Mouse (Mus musculus): ENCODE measurements around the gene Sft2d1. TPM values are rescaled to one million over a fixed set of nuclear protein-coding genes. Genes with fewer than 3 reads are reported as not detected.

Sft2d1 gene
- polyA plus RNA-seq, 1 experiment = 56.2 TPM

DNA sequence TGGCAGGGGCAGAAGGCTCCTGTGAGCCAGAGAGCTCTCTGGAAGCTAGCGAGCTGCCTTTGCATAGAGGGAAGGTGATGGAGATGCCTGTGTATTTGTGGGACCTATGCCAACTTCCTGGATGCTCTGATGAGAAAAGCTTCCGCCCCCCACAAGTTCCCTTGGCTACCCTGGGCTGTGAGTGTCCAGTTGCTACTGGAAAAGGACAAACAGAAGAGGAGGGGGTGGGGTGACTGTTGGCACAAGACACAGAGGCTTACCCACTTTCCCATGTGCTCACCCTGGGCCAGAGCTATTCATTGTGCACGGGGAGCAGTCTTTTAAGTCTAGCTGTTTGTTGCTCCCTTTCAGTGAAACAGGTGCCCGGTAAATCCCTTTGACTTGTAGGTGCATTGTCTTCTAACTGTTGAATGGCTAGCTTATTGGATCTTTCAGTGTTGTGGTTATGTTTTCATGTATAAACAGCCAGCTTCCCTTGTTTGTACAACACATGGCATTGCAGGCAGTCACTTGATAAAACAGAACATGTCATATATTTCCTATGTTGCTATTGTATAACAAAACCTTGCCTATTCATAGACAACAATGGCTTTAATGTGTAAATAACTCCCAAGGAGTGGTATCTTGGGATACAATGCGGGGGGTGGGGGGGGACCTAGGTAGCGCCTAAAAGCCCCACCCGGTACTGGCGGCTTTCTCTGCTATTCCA, 28.9 kb downstream of the Sft2d1 start:
- Histone ChIP-seq H3K27me3 (ENCODE audit: control insufficient read depth, insufficient read depth, insufficient read length) (no peaks in the 10 kb centered on the region), H3K79me2 (ENCODE audit: control insufficient read depth, insufficient read depth) (no peaks in the 10 kb centered on the region), H3K36me3 (ENCODE audit: control insufficient read depth, insufficient read depth) (no peaks in the 10 kb centered on the region), H3ac (ENCODE audit: control insufficient read depth, insufficient read length) (no peak overlapping the region), H3K4me2 (ENCODE audit: low read depth) (no peak overlapping the region), H3K4me3 (no peak overlapping the region)
- no peak for TF ChIP-seq TCF12 (IDR thresholded peaks at IDR 0.05; ENCODE audit: insufficient read depth, poor library complexity, severe bottlenecking)
- no peak for TF ChIP-seq USF1 (IDR thresholded peaks at IDR 0.05; ENCODE audit: low read depth)
- no peak for TF ChIP-seq MYOD1 (IDR thresholded peaks at IDR 0.05; ENCODE audit: control insufficient read depth in 1 of 3, insufficient read length in 2 of 3, low read depth in 2 of 3)
- TF ChIP-seq CEBPB (IDR thresholded peaks at IDR 0.05; ENCODE audit: insufficient read depth, poor library complexity, severe bottlenecking) = no peak
- TF ChIP-seq MAX (IDR thresholded peaks at IDR 0.05; ENCODE audit: low read depth) = no peak
- no peak for TF ChIP-seq POLR2A (IDR thresholded peaks at IDR 0.05; ENCODE audit: insufficient read length, low read depth)
- no peak for TF ChIP-seq MYOG (IDR thresholded peaks at IDR 0.05; ENCODE audit: control insufficient read depth in 1 of 3, insufficient read depth in 1 of 3, insufficient read length in 2 of 3, low read depth in 2 of 3)
- no peak for TF ChIP-seq E2F4 (IDR thresholded peaks at IDR 0.05; ENCODE audit: insufficient read depth)
- TF ChIP-seq SRF (IDR thresholded peaks at IDR 0.05; ENCODE audit: control insufficient read depth, insufficient read length, low read depth) = no peak
- TF ChIP-seq REST (IDR thresholded peaks at IDR 0.05; ENCODE audit: insufficient read depth, insufficient read length) = no peak

DNA sequence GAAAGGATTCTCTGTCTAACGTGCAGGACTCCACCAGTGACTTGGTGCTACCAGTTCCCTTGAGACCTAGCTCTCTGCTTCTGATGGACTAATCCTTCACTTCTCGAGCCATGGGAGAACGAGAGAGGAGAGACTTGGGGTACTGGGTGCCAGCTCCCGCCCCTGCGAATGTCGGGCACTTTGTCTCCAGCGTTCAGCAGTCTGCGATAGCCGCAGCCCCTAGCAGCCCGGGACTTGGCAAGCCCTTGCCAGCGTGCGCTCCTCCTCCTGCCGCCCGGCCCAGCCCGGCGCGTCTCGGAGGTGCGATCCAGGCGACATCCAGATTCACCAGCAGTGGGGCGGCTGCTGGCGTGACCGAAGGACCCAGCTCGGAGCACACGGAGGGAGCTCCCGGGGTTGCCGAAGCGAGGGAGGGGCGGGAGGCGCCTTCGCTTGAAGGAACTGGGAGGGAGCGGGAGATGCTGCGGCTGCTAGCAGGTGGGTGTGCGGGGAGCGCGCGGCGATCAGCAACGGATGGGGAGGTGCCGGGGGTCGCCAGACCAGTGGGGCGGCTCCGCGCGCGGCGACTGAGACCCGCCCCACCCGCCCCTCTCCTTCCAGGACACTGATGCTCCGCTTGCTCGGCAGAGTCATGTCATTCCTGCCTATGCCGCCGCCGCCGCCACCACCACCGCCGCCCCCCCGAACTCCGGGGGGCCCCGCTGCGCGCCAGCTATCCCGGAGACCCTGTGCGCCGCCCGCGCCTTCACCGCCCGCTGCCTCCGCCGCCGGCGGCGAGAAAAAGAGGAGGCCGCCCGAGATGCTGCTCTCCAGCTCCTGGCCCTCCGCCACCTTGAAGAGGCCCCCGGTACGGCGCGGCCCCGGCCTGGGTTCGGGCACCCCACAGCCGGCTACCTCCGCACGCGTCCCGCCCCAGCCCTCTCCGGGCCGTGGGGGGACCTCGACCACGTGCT, 29.8 kb downstream of the Sft2d1 start:
- H3K79me2 ChIP-seq (ENCODE audit: control insufficient read depth, insufficient read depth) = no peaks in the 10 kb centered on the region
- no peak overlapping the region for H3K4me3 ChIP-seq
- no peaks in the 10 kb centered on the region for H3K36me3 ChIP-seq (ENCODE audit: control insufficient read depth, insufficient read depth)
- H3K4me2 ChIP-seq (ENCODE audit: low read depth) = no peak overlapping the region
- H3ac ChIP-seq (ENCODE audit: control insufficient read depth, insufficient read length) = no peak overlapping the region
- no peaks in the 10 kb centered on the region for H3K27me3 ChIP-seq (ENCODE audit: control insufficient read depth, insufficient read depth, insufficient read length)
- TF ChIP-seq TCF12 (IDR thresholded peaks at IDR 0.05; ENCODE audit: insufficient read depth, poor library complexity, severe bottlenecking) (no peak), USF1 (IDR thresholded peaks at IDR 0.05; ENCODE audit: low read depth) (no peak), E2F4 (IDR thresholded peaks at IDR 0.05; ENCODE audit: insufficient read depth) (no peak), SRF (IDR thresholded peaks at IDR 0.05; ENCODE audit: control insufficient read depth, insufficient read length, low read depth) (no peak), REST (IDR thresholded peaks at IDR 0.05; ENCODE audit: insufficient read depth, insufficient read length) (no peak), CEBPB (IDR thresholded peaks at IDR 0.05; ENCODE audit: insufficient read depth, poor library complexity, severe bottlenecking) (no peak), POLR2AphosphoS2 (IDR thresholded peaks at IDR 0.05; ENCODE audit: insufficient read length, low read depth) (no peak), MYOG (IDR thresholded peaks at IDR 0.05; ENCODE audit: control insufficient read depth in 1 of 3, insufficient read depth in 1 of 3, insufficient read length in 2 of 3, low read depth in 2 of 3) (no peak), TCF3 (IDR thresholded peaks at IDR 0.05; ENCODE audit: insufficient read length, low read depth) (no peak), MYOD1 (IDR thresholded peaks at IDR 0.05; ENCODE audit: control insufficient read depth in 1 of 3, insufficient read length in 2 of 3, low read depth in 2 of 3) (no peak), POLR2A (IDR thresholded peaks at IDR 0.05; ENCODE audit: insufficient read length, low read depth) (no peak)

DNA sequence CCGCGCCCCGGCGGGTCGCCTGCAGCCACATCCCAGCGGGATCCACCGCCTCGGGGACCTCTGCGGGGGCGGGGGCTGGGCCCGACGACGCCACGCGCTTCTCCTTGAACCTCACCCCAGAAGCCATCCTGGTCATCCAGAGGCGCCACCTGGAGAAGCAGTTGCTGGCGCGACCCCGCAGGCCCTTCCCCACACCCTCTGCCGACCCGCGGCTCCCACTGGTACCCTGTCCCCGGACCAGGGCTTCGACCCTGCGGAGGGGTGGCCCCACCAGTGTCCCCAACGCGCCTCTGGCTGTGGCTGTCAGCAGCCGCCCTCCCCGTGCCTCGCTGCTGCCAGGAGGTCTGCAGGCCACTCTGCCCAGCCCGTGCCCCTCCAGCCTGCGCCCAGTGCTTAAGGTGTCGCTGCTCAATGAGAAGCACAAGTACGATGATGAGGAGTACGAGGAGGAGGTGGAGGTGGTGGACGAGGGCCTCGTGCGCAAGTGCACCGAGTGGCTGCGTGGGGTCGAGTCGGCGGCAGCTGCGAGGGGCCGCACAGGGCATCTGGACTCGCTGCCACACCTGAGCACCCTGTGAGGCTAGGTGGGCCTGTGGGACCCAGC, 30.6 kb downstream of the Sft2d1 start:
- Histone ChIP-seq H3K79me2 (ENCODE audit: control insufficient read depth, insufficient read depth) (no peaks in the 10 kb centered on the region), H3K36me3 (ENCODE audit: control insufficient read depth, insufficient read depth) (no peaks in the 10 kb centered on the region), H3K4me2 (ENCODE audit: low read depth) (no peak overlapping the region), H3K4me3 (no peak overlapping the region), H3K27me3 (ENCODE audit: control insufficient read depth, insufficient read depth, insufficient read length) (no peaks in the 10 kb centered on the region), H3ac (ENCODE audit: control insufficient read depth, insufficient read length) (no peak overlapping the region)
- no peak for TF ChIP-seq MYOG (IDR thresholded peaks at IDR 0.05; ENCODE audit: control insufficient read depth in 1 of 3, insufficient read depth in 1 of 3, insufficient read length in 2 of 3, low read depth in 2 of 3)
- no peak for TF ChIP-seq E2F4 (IDR thresholded peaks at IDR 0.05; ENCODE audit: insufficient read depth)
- no peak for TF ChIP-seq MYOD1 (IDR thresholded peaks at IDR 0.05; ENCODE audit: control insufficient read depth in 1 of 3, insufficient read length in 2 of 3, low read depth in 2 of 3)
- TF ChIP-seq TCF3 (IDR thresholded peaks at IDR 0.05; ENCODE audit: insufficient read length, low read depth) = no peak
- TF ChIP-seq USF1 (IDR thresholded peaks at IDR 0.05; ENCODE audit: low read depth) = no peak
- TF ChIP-seq REST (IDR thresholded peaks at IDR 0.05; ENCODE audit: insufficient read depth, insufficient read length) = no peak
- no peak for TF ChIP-seq POLR2A (IDR thresholded peaks at IDR 0.05; ENCODE audit: insufficient read length, low read depth)
- no peak for TF ChIP-seq SRF (IDR thresholded peaks at IDR 0.05; ENCODE audit: control insufficient read depth, insufficient read length, low read depth)
- TF ChIP-seq POLR2AphosphoS2 (IDR thresholded peaks at IDR 0.05; ENCODE audit: insufficient read length, low read depth) = no peak
- no peak for TF ChIP-seq MAX (IDR thresholded peaks at IDR 0.05; ENCODE audit: low read depth)
- TF ChIP-seq CEBPB (IDR thresholded peaks at IDR 0.05; ENCODE audit: insufficient read depth, poor library complexity, severe bottlenecking) = no peak
- TF ChIP-seq TCF12 (IDR thresholded peaks at IDR 0.05; ENCODE audit: insufficient read depth, poor library complexity, severe bottlenecking) = no peak

DNA sequence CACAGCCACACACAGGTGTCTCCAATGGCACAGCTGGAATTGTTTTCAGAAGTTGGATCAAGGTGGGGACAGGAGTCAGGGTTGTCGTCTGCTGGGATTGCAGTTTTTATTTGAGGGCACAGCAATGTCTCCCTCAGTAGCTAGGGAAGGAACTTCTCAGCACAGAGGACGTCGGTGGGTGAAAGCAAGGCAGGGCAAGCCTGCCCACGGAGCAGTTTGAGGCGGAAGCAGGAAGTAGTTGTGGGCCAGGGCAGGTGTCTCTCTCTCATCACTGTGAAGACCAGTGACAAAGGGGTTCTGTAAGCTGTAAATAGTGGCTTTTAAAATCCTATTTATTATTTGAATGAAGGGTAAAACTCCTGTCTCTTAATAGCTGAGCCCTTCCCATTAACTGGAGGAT, 31.8 kb downstream of the Sft2d1 start:
- no peak overlapping the region for H3K4me3 ChIP-seq
- no peak overlapping the region for H3K4me2 ChIP-seq (ENCODE audit: low read depth)
- no peak overlapping the region for H3ac ChIP-seq (ENCODE audit: control insufficient read depth, insufficient read length)
- TF ChIP-seq TCF3 (IDR thresholded peaks at IDR 0.05; ENCODE audit: insufficient read length, low read depth) (no peak), USF1 (IDR thresholded peaks at IDR 0.05; ENCODE audit: low read depth) (no peak), POLR2A (IDR thresholded peaks at IDR 0.05; ENCODE audit: insufficient read length, low read depth) (no peak), MYOG (IDR thresholded peaks at IDR 0.05; ENCODE audit: control insufficient read depth in 1 of 3, insufficient read depth in 1 of 3, insufficient read length in 2 of 3, low read depth in 2 of 3) (no peak), TCF12 (IDR thresholded peaks at IDR 0.05; ENCODE audit: insufficient read depth, poor library complexity, severe bottlenecking) (no peak), REST (IDR thresholded peaks at IDR 0.05; ENCODE audit: insufficient read depth, insufficient read length) (no peak), POLR2AphosphoS2 (IDR thresholded peaks at IDR 0.05; ENCODE audit: insufficient read length, low read depth) (no peak), E2F4 (IDR thresholded peaks at IDR 0.05; ENCODE audit: insufficient read depth) (no peak), CEBPB (IDR thresholded peaks at IDR 0.05; ENCODE audit: insufficient read depth, poor library complexity, severe bottlenecking) (no peak), SRF (IDR thresholded peaks at IDR 0.05; ENCODE audit: control insufficient read depth, insufficient read length, low read depth) (no peak), MAX (IDR thresholded peaks at IDR 0.05; ENCODE audit: low read depth) (no peak), MYOD1 (IDR thresholded peaks at IDR 0.05; ENCODE audit: control insufficient read depth in 1 of 3, insufficient read length in 2 of 3, low read depth in 2 of 3) (no peak)
- H3K27me3 ChIP-seq (ENCODE audit: control insufficient read depth, insufficient read depth, insufficient read length) = no peaks in the 10 kb centered on the region
- no peaks in the 10 kb centered on the region for H3K79me2 ChIP-seq (ENCODE audit: control insufficient read depth, insufficient read depth)
- H3K36me3 ChIP-seq (ENCODE audit: control insufficient read depth, insufficient read depth) = no peaks in the 10 kb centered on the region

Data from myocyte (in vitro differentiated cells).